Mouse (Mus musculus): ENCODE results near the gene Gm9999.

GRCm38 (mm10) chr7:47008168-47008993 lies 25.0 kb downstream of the Gm9999 start, which contains the start of gene Spty2d1:
- TF ChIP-seq CTCF (IDR thresholded peaks at IDR 0.05; ENCODE audit: control insufficient read depth, insufficient read depth, low read length) = no peak
- TF ChIP-seq POLR2A (IDR thresholded peaks at IDR 0.05; ENCODE audit: borderline replicate concordance, control insufficient read depth, low read depth, low read length) = peak; percentile 88

Measured in bone marrow, adult 2 months (tissue).